Mouse (Mus musculus) embryonic facial prominence, embryonic 11.5 days (tissue): Measurements from ENCODE around the gene Tnni2. TPM values are rescaled to one million over a fixed set of nuclear protein-coding genes. Genes with fewer than 3 reads are reported as not detected.

Source experiments
- ATAC-seq: fragments of 200-750 bp; cut with Nextera tagmentation; replicated peaks from 2 replicates; pipeline ENCODE4 v1.8.0; 2017; ENCODE audit warnings: low read depth; ENCODE audit not compliant: insufficient number of reproducible peaks, low FRiP score, low TSS enrichment
- DNase-seq: peaks from one replicate; pipeline ENCODE4 v3.0.0-alpha.2; 2015; ENCODE audit warnings: low spot score
- H3K27ac ChIP-seq: fragments of 300-500 bp; sonication (generic); replicated peaks from 2 replicates; pipeline ENCODE4 v1.5.1; 2014; ENCODE audit warnings: mild to moderate bottlenecking, low read depth, low read length, control low read depth
- H3K27me3 ChIP-seq: fragments of 300-500 bp; sonication (generic); 2 replicates; pipeline ENCODE4 v1.6.1; 2014; ENCODE audit warnings: mild to moderate bottlenecking, low read length, moderate library complexity, mixed read lengths; ENCODE audit not compliant: control insufficient read depth, insufficient read depth
- H3K36me3 ChIP-seq: fragments of 300-500 bp; sonication (generic); replicated peaks from 2 replicates; pipeline ENCODE4 v1.6.1; 2014; ENCODE audit warnings: low read depth, mild to moderate bottlenecking, low read length, moderate library complexity, mixed read lengths; ENCODE audit not compliant: control insufficient read depth, insufficient read depth
- H3K4me1 ChIP-seq: fragments of 300-500 bp; sonication (generic); 2 replicates; pipeline ENCODE4 v1.6.1; 2014; ENCODE audit warnings: low read length, mixed read lengths; ENCODE audit not compliant: control insufficient read depth, insufficient read depth
- H3K4me2 ChIP-seq: fragments of 300-500 bp; sonication (generic); 2 replicates; pipeline ENCODE4 v1.6.1; 2014; ENCODE audit warnings: low read depth, mild to moderate bottlenecking, control low read depth, low read length, moderate library complexity
- H3K4me3 ChIP-seq: fragments of 300-500 bp; sonication (generic); 2 replicates; pipeline ENCODE4 v1.5.1; 2014; ENCODE audit warnings: low read depth, low read length, control low read depth
- H3K9ac ChIP-seq: fragments of 300-500 bp; sonication (generic); replicated peaks from 2 replicates; pipeline ENCODE4 v1.6.1; 2014; ENCODE audit warnings: mild to moderate bottlenecking, control low read depth, low read length
- H3K9me3 ChIP-seq: fragments of 300-500 bp; sonication (generic); replicated peaks from 2 replicates; pipeline ENCODE4 v1.6.1; 2016; ENCODE audit warnings: mild to moderate bottlenecking, low read length, inconsistent platforms, mixed read lengths; ENCODE audit not compliant: control insufficient read depth
- WGBS: fragments of 180-500 bp; shearing (Covaris S2); extraction: QIAGEN DNeasy Blood & Tissue Kit; methylation state at CpG from one replicate; pipeline ENCODE4 v1.1.7; 2014; 5-methylcytosine and 5-hydroxymethylcytosine counted together
- polyA plus RNA-seq: library from polyadenylated mRNA; unstranded; fragments of >200 nt; fragmentation: Nextera tagmentation; extraction: Ambion mirVana; gene quantifications from 2 replicates; pipeline ENCODE4 v1.2.1, GENCODE M21; 2014

Tnni2 gene
- polyA plus RNA-seq, 1 experiment from 2014 or later, result 2.7 TPM

DNA sequence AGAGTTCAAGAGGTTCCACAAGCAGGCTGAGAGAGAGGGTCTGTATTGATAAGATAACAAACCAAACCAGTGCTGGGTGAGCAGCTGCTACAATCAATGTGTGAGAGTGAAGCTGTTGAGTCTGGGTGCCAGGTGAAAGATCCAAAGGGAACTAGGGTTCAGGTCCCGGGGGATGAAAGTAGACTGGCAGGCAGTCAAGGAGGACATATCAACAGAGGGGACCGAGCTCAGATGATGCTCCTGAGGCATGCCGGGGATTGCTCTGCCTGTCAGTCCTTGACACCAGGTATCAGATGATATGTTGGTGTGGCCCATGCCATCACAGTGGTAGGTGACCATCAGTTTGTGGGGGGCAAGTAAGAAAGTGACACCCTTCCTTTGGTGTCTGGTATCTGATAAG lies 15.2 kb downstream of the Tnni2 start:
- H3K4me2 ChIP-seq, result no peak overlapping the region
- peaks cover 12% of the 10 kb centered on the region for H3K4me1 ChIP-seq
- H3K9me3 ChIP-seq, result no peaks in the 10 kb centered on the region
- no peak overlapping the region for H3K4me3 ChIP-seq
- peak overlapping the region; percentile 94; the same call in 1 of the 2 replicates for H3K27ac ChIP-seq
- no peaks in the 10 kb centered on the region for H3K27me3 ChIP-seq
- DNase-seq (no peak), ATAC-seq (0 out of 2 replicates have a peak, but pooled peaks have one; percentile 1)
- H3K36me3 ChIP-seq, result no peaks in the 10 kb centered on the region
- no peak overlapping the region for H3K9ac ChIP-seq
- WGBS, result 69% methylated on average over 3 of the region's 3 CpGs

DNA sequence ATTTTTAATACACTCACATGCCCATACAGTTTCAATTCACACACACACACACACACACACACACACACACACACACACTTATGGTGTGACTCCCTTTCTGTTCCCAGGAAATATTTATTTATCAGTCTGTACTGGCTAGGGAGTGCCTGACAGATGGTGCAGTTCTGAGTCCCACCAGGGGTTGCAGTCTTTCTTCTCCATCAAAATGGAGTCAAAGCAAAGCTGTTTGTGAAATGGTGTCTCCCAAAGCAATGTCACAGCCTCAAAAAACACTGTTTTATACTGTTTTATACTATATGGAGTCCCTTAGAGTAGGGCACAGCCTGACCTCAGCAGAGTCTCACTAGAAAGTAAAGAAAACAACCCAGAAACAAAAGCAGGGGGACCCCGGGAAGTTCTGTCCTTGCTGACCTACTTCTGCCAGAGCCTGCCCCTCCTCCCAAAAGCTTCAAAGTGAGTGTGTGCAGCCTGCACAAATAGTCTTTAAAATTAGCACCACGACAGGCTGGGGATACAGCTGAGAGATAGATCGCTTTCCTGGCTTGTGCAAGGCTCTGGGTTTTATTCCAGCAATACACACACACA lies 15.7 kb downstream of the Tnni2 start:
- Histone ChIP-seq H3K4me2 (no peak overlapping the region), H3K4me1 (peaks cover 12% of the 10 kb centered on the region)
- WGBS, result 9% methylated on average over 3 of the region's 3 CpGs

DNA sequence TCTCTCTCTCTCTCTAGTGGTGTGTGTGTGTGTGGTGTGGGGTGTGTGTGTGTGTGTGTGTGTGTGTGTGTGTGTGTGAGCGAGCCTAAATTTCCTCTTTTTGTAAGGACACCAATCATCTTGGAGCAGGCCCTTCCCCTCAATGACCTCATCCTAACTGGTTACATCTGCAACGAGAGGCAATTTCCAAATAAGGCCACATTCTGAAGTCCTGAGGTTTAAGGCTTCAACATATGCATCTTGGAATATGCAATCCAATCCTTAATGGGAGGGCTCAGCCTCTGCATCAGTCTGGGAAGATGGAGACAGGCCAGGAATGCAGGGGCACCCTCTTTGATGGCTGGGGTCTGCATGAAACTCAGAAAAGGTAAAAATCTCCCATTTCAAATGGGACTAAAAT lies 16.4 kb downstream of the Tnni2 start:
- Histone ChIP-seq H3K4me2 (no peak overlapping the region), H3K9ac (no peak overlapping the region), H3K9me3 (no peaks in the 10 kb centered on the region), H3K27ac (peak overlapping the region; percentile 94), H3K4me1 (peaks cover 12% of the 10 kb centered on the region), H3K36me3 (no peaks in the 10 kb centered on the region), H3K27me3 (no peaks in the 10 kb centered on the region), H3K4me3 (no peak overlapping the region)
- ATAC-seq (peak; percentile 54), DNase-seq (peak; percentile 91)
- 16% methylated on average over 2 of the region's 2 CpGs for WGBS

More for the DNA sequence above, 15.7 kb downstream of the Tnni2 start:
- H3K9ac ChIP-seq, result 0 out of 2 replicates have a peak overlapping the region, but pooled peaks have one; percentile 18
- peak; percentile 40 for ATAC-seq
- H3K27ac ChIP-seq, result peak overlapping the region; percentile 94
- no peaks in the 10 kb centered on the region for H3K36me3 ChIP-seq
- DNase-seq, result peak; percentile 63
- no peak overlapping the region for H3K4me3 ChIP-seq
- no peaks in the 10 kb centered on the region for H3K9me3 ChIP-seq
- H3K27me3 ChIP-seq, result no peaks in the 10 kb centered on the region

GRCm38 (mm10) chr7:142458676-142459298 lies 17.2 kb downstream of the Tnni2 start:
- WGBS, result 71% methylated on average over 5 of the region's 5 CpGs
- no peak overlapping the region for H3K4me3 ChIP-seq
- no peaks in the 10 kb centered on the region for H3K36me3 ChIP-seq
- H3K9ac ChIP-seq, result no peak overlapping the region
- H3K9me3 ChIP-seq, result no peaks in the 10 kb centered on the region
- H3K4me1 ChIP-seq, result peaks cover 12% of the 10 kb centered on the region
- DNase-seq (no peak), ATAC-seq (no peak)
- peak overlapping the region; percentile 90 for H3K27ac ChIP-seq
- H3K4me2 ChIP-seq, result no peak overlapping the region
- H3K27me3 ChIP-seq, result no peaks in the 10 kb centered on the region

- no peaks in the 10 kb centered on the region for H3K36me3 ChIP-seq
- WGBS, result 60% methylated on average over 2 of the region's 2 CpGs
- H3K4me3 ChIP-seq, result no peak overlapping the region
- H3K4me1 ChIP-seq, result peaks cover 12% of the 10 kb centered on the region
- H3K9me3 ChIP-seq, result no peaks in the 10 kb centered on the region
- H3K4me2 ChIP-seq, result no peak overlapping the region
- ATAC-seq, result no peak
- no peak for DNase-seq
- no peak overlapping the region for H3K9ac ChIP-seq
- H3K27ac ChIP-seq, result peak overlapping the region; percentile 90
- no peaks in the 10 kb centered on the region for H3K27me3 ChIP-seq
Observed at GRCm38 (mm10) chr7:142459299-142459691, 17.7 kb downstream of the Tnni2 start.

DNA sequence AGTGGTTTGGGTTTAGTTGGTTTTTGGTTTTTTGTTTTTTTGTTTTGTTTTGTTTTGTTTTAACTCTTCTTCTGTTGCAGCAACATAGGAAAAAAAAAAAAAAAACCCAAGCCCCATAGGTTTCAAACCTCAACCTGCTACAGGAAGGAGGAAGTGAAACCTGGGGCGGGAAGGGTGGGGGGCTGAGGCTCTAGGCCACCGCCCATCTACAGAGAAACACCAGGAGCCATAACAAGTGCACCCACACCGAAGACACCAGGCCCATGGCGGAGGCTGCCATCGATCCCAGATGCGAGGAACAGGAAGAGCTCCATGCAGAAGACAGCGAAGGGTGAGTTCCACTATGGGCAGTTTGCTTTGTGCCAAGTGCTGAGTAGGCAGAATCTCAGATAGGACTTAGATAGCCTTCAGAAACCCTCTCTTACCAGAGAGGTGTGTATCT lies 19.0 kb downstream of the Tnni2 start, which contains the start of gene Lsp1:
TSS of gene Lsp1 (plus strand) at position 174 of the 442 bp plus-strand sequence.
- Histone ChIP-seq H3K9me3 (no peaks in the 10 kb centered on the region), H3K4me2 (no peak within 1 kb of the TSS), H3K36me3 (no peaks in the 10 kb centered on the region), H3K27me3 (no peaks in the 10 kb centered on the region), H3K9ac (no peak within 1 kb of the TSS), H3K4me3 (no peak within 1 kb of the TSS), H3K4me1 (peaks cover 9% of the 10 kb centered on the region; the same call in 1 of the 2 replicates), H3K27ac (no peak within 1 kb of the TSS)
- DNase-seq (no peak), ATAC-seq (no peak)
- WGBS, result 92% methylated on average over 7 of the region's 7 CpGs

DNA sequence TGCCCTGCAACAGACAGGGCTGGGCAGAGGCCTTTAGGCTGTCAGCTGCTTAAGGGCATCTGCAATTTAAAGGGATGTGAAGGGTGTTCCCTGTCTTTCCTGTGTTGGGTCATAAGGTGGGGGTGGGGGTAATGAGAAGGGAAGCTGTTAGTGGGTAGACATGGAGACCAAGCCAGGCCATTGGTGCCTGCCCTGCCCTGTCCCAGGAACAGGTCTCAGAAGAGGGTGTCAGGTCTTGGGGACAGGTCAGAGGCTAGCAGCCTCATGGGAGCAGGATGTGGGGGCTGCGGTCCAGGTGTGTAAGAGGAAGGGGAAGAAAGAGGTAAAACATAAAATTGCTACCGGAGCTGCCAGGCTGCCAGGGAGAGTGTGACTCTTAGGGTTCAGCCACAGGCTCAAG lies 19.8 kb downstream of the Tnni2 start:
- Histone ChIP-seq H3K27me3 (no peaks in the 10 kb centered on the region), H3K9me3 (no peaks in the 10 kb centered on the region), H3K36me3 (no peaks in the 10 kb centered on the region), H3K4me3 (no peak overlapping the region), H3K27ac (no peak overlapping the region), H3K4me2 (no peak overlapping the region), H3K9ac (no peak overlapping the region), H3K4me1 (peaks cover 6% of the 10 kb centered on the region; the same call in 1 of the 2 replicates)
- no peak for ATAC-seq
- DNase-seq, result no peak
- WGBS, result 94% methylated on average over 2 of the region's 2 CpGs

GRCm38 (mm10) chr7:142462190-142462589 lies 20.6 kb downstream of the Tnni2 start:
- no peaks in the 10 kb centered on the region for H3K9me3 ChIP-seq
- H3K36me3 ChIP-seq, result no peaks in the 10 kb centered on the region
- 79% methylated on average over 6 of the region's 6 CpGs for WGBS
- ATAC-seq (no peak), DNase-seq (no peak)
- no peak overlapping the region for H3K27ac ChIP-seq
- H3K4me2 ChIP-seq, result no peak overlapping the region
- no peak overlapping the region for H3K9ac ChIP-seq
- H3K4me1 ChIP-seq, result peaks cover 2% of the 10 kb centered on the region; the same call in 1 of the 2 replicates
- no peak overlapping the region for H3K4me3 ChIP-seq
- H3K27me3 ChIP-seq, result no peaks in the 10 kb centered on the region
